Mouse (Mus musculus): Measurements from ENCODE around the gene Olfr1254. TPM values are rescaled to one million over a fixed set of nuclear protein-coding genes. Genes with fewer than 3 reads are reported as not detected.

Olfr1254 gene
- polyA plus RNA-seq (2014; fragmentation: Illumina TruSeq; extraction: RNeasy Lipid Tissue Mini Kit (QIAGEN cat#74804)): not detected

GRCm38 (mm10) chr2:89793519-89793918 lies at the start of gene Olfr1254:
Olfr1254 (minus strand) TSS chr2:89793619.

GRCm38 (mm10) chr2:89841455-89841854 lies 48.0 kb upstream of the Olfr1254 start, which contains the start of gene Olfr1256:
Olfr1256 (minus strand) TSS chr2:89841555.

GRCm38 (mm10) chr2:89811751-89812150 lies 18.3 kb upstream of the Olfr1254 start, which contains the start of gene Olfr1255:
Olfr1255 (plus strand) TSS chr2:89812051.

GRCm38 (mm10) chr2:89756990-89757389 lies 36.4 kb downstream of the Olfr1254 start, which contains the start of gene Olfr1253:
Olfr1253 (minus strand) TSS chr2:89757090.

Other genes with a start within 250 kb of the Olfr1254 start
- not detected for gene Olfr1245, start 215.2 kb downstream of the Olfr1254 start, polyA plus RNA-seq (2014; fragmentation: Illumina TruSeq; extraction: RNeasy Lipid Tissue Mini Kit (QIAGEN cat#74804))
- gene Olfr1246, start 200.5 kb downstream of the Olfr1254 start, polyA plus RNA-seq (2014; fragmentation: Illumina TruSeq; extraction: RNeasy Lipid Tissue Mini Kit (QIAGEN cat#74804)): not detected
- not detected for gene Olfr1247, start 179.5 kb downstream of the Olfr1254 start, polyA plus RNA-seq (2014; fragmentation: Illumina TruSeq; extraction: RNeasy Lipid Tissue Mini Kit (QIAGEN cat#74804))
- gene Olfr1248, start 175.4 kb downstream of the Olfr1254 start, polyA plus RNA-seq (2014; fragmentation: Illumina TruSeq; extraction: RNeasy Lipid Tissue Mini Kit (QIAGEN cat#74804)): not detected
- gene Olfr1249, start 158.6 kb downstream of the Olfr1254 start, polyA plus RNA-seq (2014; fragmentation: Illumina TruSeq; extraction: RNeasy Lipid Tissue Mini Kit (QIAGEN cat#74804)): not detected
- not detected for gene Olfr1250, start 132.2 kb downstream of the Olfr1254 start, polyA plus RNA-seq (2014; fragmentation: Illumina TruSeq; extraction: RNeasy Lipid Tissue Mini Kit (QIAGEN cat#74804))
- gene Olfr1251, start 121.7 kb downstream of the Olfr1254 start, polyA plus RNA-seq (2014; fragmentation: Illumina TruSeq; extraction: RNeasy Lipid Tissue Mini Kit (QIAGEN cat#74804)): 1.1 TPM
- not detected for gene Olfr1252, start 68.6 kb downstream of the Olfr1254 start, polyA plus RNA-seq (2014; fragmentation: Illumina TruSeq; extraction: RNeasy Lipid Tissue Mini Kit (QIAGEN cat#74804))
- not detected for gene Olfr1253, start 36.5 kb downstream of the Olfr1254 start, polyA plus RNA-seq (2014; fragmentation: Illumina TruSeq; extraction: RNeasy Lipid Tissue Mini Kit (QIAGEN cat#74804))
- gene Olfr1255, start 18.4 kb upstream of the Olfr1254 start, polyA plus RNA-seq (2014; fragmentation: Illumina TruSeq; extraction: RNeasy Lipid Tissue Mini Kit (QIAGEN cat#74804)): not detected
- gene Olfr1256, start 47.9 kb upstream of the Olfr1254 start, polyA plus RNA-seq (2014; fragmentation: Illumina TruSeq; extraction: RNeasy Lipid Tissue Mini Kit (QIAGEN cat#74804)): not detected
- gene Olfr48, start 54.6 kb upstream of the Olfr1254 start, polyA plus RNA-seq (2014; fragmentation: Illumina TruSeq; extraction: RNeasy Lipid Tissue Mini Kit (QIAGEN cat#74804)): not detected
- gene Olfr1257, start 84.8 kb upstream of the Olfr1254 start, polyA plus RNA-seq (2014; fragmentation: Illumina TruSeq; extraction: RNeasy Lipid Tissue Mini Kit (QIAGEN cat#74804)): not detected
- gene Olfr1258, start 133.7 kb upstream of the Olfr1254 start, polyA plus RNA-seq (2014; fragmentation: Illumina TruSeq; extraction: RNeasy Lipid Tissue Mini Kit (QIAGEN cat#74804)): not detected
- gene Olfr1259, start 155.0 kb upstream of the Olfr1254 start, polyA plus RNA-seq (2014; fragmentation: Illumina TruSeq; extraction: RNeasy Lipid Tissue Mini Kit (QIAGEN cat#74804)): not detected
- not detected for gene Olfr1260, start 180.7 kb upstream of the Olfr1254 start, polyA plus RNA-seq (2014; fragmentation: Illumina TruSeq; extraction: RNeasy Lipid Tissue Mini Kit (QIAGEN cat#74804))
- not detected for gene Olfr1261, start 197.6 kb upstream of the Olfr1254 start, polyA plus RNA-seq (2014; fragmentation: Illumina TruSeq; extraction: RNeasy Lipid Tissue Mini Kit (QIAGEN cat#74804))
- not detected for gene Olfr1262, start 206.5 kb upstream of the Olfr1254 start, polyA plus RNA-seq (2014; fragmentation: Illumina TruSeq; extraction: RNeasy Lipid Tissue Mini Kit (QIAGEN cat#74804))
- gene Olfr1263, start 218.5 kb upstream of the Olfr1254 start, polyA plus RNA-seq (2014; fragmentation: Illumina TruSeq; extraction: RNeasy Lipid Tissue Mini Kit (QIAGEN cat#74804)): not detected
- not detected for gene Olfr1264, start 232.0 kb upstream of the Olfr1254 start, polyA plus RNA-seq (2014; fragmentation: Illumina TruSeq; extraction: RNeasy Lipid Tissue Mini Kit (QIAGEN cat#74804))
- not detected for gene Olfr1265, start 241.7 kb upstream of the Olfr1254 start, polyA plus RNA-seq (2014; fragmentation: Illumina TruSeq; extraction: RNeasy Lipid Tissue Mini Kit (QIAGEN cat#74804))

Measured in ovary, adult 10 weeks (tissue).